Mouse (Mus musculus) cerebellum, postnatal 36 days (tissue): ENCODE results near the gene Klf6.

Experiments used
- DNase-seq, 2 experiments: peaks; one replicate each; pipeline ENCODE4 v3.0.0; 2021 to 2022; ENCODE audit warnings: mixed read lengths in 2 of 2

Klf6 gene

GRCm38 (mm10) chr13:5913201-5913600 lies 51.9 kb downstream of the Klf6 start:
- no peak for DNase-seq

- no peak for DNase-seq
These were observed 56.1 kb downstream of the Klf6 start for GRCm38 (mm10) chr13:5917360-5917759.

- no peak for DNase-seq
These were observed 58.7 kb downstream of the Klf6 start for GRCm38 (mm10) chr13:5919966-5920365.
